Mouse (Mus musculus) CD4-positive helper T cell, adult 2 months (primary cell): ENCODE data around the gene Srpk3.
A peak's percentile ranks its signal among the peaks of the same experiment; 100 is the strongest.
"Not testable (repeated sequence)": the region's sequence is repeated elsewhere in the genome, so short reads cannot be mapped to it uniquely, and the experiment has no call there.

Source experiments
- DNase-seq: peaks from one replicate; pipeline ENCODE4 v3.0.0-alpha.2; 2012; ENCODE audit warnings: low read depth, missing footprints, low spot score

The Srpk3 gene

DNA sequence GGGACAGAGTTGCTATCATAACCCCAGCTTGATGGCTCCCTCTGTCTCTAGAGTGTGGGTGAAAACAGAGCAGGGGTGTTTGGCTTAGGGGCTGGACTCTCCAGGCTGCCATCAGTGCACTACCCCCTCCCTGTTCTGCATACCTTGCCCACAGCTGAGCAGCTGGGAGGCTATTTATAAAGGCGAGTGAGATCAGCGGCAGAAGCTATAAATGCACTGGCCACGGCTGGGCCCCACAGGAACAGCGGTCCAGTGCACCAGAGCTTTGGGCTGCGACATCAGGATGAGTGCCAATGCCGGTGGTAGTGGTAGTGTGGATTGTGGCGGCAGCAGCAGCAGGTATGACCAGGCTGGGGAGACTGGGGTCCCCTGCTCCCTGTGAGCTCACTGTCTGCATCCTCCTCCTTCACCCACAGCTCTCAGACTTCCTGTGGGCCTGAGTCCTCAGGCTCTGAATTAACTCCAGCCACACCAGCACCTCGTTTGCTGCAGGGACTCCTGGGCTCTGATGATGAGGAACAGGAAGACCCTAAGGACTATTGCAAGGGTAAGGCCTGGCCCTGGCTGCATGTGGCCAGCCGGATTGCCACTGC, at the start of gene Srpk3:
Gene Srpk3 (plus strand): TSS at position 238 of the 593 bp plus-strand sequence.
- no peak for DNase-seq

GRCm38 (mm10) chrX:73730908-73731307, 43.3 kb upstream of the Srpk3 start:
- DNase-seq = no peak

DNA sequence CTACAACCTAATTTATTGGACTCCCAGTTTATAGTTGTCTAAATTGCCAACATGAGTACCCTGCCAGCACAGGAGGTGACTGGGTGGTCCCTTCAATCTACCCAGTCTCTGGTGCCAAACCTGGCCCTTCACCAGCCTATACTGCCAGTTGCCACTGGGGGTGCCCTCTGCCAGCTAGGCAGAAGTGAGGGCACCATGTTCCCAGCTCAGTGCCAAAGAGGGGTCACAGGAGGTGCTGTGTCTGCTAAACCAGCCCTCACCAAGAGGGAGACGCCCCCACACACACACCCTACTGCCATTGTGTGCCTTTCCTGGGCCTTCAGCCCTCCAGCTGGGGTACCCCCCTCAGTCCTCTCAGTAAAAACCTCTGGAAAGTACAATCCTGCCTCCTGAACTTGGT, 36.0 kb upstream of the Srpk3 start:
- DNase-seq = no peak

- no peak for DNase-seq
These were observed 35.1 kb upstream of the Srpk3 start for GRCm38 (mm10) chrX:73739151-73739550.

- DNase-seq = not testable (repeated sequence)
These were observed 34.4 kb upstream of the Srpk3 start for GRCm38 (mm10) chrX:73739841-73740240.

DNA sequence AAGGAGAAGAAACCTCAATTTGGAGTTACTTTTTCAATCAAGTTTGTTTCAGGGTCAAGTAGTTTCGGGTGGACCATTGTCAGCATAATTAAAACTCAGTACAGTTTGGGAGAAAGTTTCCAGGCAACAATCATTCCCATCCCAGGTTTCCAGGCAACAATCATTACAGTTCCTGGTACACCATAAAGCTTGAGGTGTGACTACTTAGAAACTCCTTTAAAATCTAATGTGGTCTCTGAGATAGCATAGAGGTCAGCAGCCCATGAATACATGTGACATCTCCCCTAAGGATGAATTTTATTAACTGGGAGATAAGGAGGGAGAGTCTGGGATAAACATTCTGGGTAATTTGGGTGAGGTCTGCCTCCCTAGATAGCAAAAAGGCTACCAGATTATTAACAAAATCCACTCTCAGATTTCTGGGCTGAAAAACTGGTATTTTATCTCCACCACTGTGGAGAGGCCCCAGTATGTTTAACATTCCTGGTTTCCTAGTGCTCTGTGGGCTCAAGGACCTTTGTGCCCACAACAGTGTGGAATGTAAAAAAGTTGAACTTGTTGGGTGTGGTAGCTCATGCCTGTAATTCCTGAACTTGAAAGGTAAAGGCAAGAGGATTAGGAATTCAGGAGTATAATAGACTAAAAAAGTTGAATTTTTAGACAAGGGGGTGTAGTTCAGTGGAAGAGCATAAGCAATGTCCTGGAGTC, 29.3 kb upstream of the Srpk3 start:
- no peak for DNase-seq

- DNase-seq = no peak
These were observed 25.2 kb upstream of the Srpk3 start for GRCm38 (mm10) chrX:73748977-73749376.

DNA sequence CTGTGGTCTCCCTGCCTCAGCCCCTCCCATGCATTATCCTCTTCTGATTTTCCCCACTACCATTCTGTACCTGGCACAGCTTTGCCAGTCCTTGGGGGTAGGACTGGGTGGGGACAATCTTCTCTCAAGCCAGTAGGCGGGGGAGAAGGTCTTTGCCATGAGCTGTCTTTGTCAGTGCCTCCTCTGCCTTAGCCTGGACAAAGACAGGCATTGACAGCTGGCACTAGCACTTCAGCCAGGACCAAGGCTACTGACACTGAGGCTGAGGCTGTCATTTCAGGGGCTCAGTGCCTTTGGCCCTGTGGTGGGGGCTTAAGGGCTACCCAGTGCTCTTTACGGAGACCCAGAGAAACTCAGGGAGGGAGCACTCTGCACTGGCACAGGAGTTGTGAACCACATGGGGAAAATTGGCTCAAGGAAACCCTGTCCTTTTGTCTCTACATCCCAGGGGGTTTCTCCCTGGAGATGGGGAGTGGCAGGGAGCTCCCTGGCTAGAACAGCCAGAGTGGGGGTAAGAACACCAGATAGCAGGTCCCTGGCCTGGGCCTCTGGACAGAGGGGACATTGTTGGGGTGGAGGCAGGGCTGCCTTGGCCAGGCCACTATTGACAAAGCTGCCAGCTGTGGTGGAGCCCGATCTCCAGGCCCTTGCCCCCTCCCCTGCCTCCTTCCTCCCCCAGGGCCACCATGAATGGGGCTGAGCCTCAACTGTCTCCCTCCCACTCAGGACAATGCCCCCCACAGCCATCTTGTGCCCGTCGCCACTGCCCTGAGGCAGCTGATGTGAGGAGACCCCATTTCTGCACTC, 17.7 kb upstream of the Srpk3 start, which contains the start of gene Plxnb3:
Gene Plxnb3 (plus strand): TSS at position 757 of the 807 bp plus-strand sequence.
- no peak for DNase-seq

DNA sequence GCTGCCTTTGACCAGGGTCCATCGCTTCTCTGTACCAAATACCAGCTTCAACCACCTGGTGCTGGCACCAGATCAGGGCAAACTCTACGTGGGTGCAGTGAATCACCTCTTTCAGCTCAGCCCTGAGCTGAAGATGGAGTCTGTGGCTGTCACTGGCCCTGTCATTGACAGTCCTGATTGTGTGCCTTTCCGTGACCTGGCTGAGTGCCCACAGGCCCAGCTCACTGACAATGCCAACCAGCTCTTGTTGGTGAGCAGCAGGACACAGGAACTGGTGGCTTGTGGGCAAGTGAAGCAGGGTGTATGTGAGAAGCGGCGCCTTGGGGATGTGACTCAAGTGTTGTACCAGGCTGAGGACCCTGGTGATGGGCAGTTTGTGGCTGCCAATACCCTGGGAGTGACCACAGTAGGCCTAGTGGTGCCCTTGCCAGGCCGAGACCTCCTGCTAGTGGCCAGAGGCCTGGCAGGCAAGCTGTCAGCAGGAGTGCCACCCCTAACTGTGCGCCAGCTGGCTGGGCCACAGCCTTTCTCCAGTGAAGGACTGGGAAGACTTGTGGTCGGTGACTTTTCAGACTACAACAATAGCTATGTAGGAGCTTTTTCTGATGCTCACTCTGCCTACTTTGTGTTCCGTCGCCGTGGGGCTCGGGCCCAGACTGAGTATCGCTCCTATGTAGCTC, 15.5 kb upstream of the Srpk3 start:
- no peak for DNase-seq

- no peak for DNase-seq
These were observed 8.9 kb upstream of the Srpk3 start for GRCm38 (mm10) chrX:73765311-73765710.

- no peak for DNase-seq
These were observed 6.9 kb upstream of the Srpk3 start for GRCm38 (mm10) chrX:73767267-73767666.

GRCm38 (mm10) chrX:73774802-73775483, 738 bp downstream of the Srpk3 start:
- DNase-seq = no peak

DNA sequence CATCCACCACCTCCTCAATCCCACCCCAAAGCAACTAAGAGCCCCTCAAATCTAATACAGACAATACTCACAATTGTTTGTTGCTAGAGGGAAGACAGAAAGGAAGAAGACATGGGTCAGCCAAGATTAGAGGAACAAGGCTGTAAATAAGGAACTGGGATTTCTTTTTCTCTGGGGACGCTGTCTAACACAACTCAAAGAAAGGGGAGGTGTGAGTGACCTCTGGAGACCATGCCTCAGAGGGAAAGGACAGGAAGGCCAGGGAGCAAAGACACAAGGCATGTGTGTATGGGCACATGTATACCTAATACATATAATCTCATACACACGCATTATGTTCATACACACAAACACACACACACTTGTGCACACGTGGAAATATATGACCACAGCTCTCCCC, 8.0 kb downstream of the Srpk3 start:
- DNase-seq = no peak

DNA sequence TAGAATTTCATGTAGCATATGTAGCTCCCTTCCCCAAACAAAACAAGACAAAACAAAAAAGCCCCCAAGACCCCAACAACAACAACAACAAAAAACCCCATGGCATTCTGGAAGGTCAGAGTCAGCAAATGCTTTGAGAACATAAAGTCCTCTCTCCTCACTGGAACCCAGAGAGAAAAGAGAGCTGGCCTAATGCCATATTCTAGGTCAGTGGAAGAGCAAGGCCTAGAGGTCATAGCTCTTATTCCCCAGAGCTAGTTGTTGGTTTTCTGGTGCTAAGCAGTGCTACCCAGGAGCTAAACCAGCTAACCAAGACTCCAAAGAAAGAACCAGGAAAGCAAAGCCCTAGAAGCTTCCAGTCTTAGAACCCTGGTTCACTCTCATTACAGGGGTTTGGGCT, 11.5 kb downstream of the Srpk3 start:
- DNase-seq = no peak

DNA sequence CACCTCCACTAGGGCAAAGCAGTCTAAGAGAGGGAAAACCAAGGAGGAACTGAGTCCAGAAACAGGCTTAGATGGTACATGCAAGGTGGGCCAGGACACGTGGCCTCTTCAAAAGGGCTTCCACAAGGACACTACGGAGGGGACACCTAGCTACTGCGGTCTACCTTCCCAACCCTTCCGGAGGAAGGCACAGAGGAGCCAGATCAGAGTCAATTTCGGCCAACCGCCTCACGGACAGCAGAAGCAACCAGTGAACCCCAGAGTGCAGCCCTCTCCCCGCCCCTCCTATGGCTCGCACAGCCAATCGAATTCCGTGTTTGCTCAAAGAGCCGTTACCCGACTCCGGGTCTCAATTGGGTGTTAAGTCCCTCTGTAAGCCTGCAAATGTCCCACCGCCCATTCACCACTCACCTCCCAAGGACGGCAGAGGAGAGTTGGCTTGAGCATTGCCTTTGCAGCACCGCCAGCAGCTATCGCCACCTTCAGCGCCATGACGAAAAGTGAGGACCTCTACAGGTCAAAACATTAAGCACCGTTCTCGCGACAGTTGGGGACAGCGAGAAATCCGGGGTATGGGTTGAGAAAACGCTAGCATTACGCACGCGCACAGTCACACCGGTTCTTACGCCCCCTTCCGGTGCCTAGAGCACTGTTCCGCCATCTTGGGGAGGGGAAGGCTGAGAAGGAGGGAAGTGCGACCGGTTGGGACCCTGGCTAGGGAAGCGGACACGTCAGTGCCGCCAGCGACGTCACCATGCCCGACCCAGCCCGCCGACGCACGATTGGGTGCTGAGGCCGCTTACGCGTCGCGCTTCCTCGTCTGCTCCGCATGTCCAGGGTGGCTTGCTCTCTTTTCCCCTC, 12.4 kb downstream of the Srpk3 start, which contains the start of the genes Idh3g and Ssr4:
Gene Idh3g (minus strand): TSS at position 534 of the 861 bp plus-strand sequence.
Gene Ssr4 (plus strand): TSS at position 665 of the 861 bp plus-strand sequence.
- DNase-seq = peak; percentile 96

GRCm38 (mm10) chrX:73787225-73787558, 13.0 kb downstream of the Srpk3 start:
- no peak for DNase-seq

DNA sequence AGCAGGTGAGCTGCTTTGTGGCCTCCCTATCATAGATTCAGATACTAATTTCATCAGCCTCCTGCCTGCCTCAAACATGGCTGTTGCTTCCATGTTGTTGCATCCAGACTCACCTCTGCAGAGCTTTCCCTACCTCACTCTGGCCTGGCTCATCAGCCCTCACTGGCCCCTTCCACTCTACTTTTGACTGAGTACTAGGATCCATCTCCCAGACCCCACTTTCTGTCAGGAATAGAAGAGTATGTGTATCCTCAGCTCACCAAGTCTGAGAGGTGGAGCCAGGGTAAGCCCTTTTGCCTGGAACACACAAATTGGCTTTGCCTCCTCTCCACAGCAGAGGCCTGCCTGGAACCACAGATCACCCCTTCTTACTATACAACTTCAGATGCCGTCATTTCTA, 14.3 kb downstream of the Srpk3 start:
- no peak for DNase-seq

GRCm38 (mm10) chrX:73793039-73793438, 18.8 kb downstream of the Srpk3 start:
- DNase-seq = no peak

- no peak for DNase-seq
These were observed 19.3 kb downstream of the Srpk3 start for GRCm38 (mm10) chrX:73793505-73793904.

DNA sequence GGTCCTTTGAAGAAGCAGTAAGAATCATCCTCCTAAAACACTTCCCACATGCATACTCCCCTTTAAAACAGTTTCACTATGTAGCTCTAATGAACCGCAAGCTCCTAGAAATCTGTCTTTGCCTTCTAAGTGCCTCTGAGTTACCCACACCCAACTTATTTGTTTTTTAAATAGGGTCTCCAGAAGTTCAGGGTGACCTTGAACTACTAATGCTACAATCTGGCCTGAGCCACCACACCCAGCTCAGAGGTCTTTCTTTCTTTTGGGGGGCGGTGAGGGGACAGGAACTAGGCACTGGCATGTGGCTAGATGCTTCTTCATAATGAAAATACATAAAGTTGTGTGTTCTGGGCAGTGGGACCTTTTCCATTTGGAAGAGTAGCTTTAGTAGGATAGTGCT, 23.3 kb downstream of the Srpk3 start:
- no peak for DNase-seq
